Mouse (Mus musculus) G1E (cell line): Measurements from ENCODE around the gene Cd55b. TPM values are rescaled to one million over a fixed set of nuclear protein-coding genes. Genes with fewer than 3 reads are reported as not detected.
A peak's percentile ranks its signal among the peaks of the same experiment; 100 is the strongest.
"Not testable (repeated sequence)": the region's sequence is repeated elsewhere in the genome, so short reads cannot be mapped to it uniquely, and the experiment has no call there.

ENCODE experiments used
- ATAC-seq: 2 replicates; pipeline ENCODE4 v1.8.0; 2016; ENCODE audit warnings: mild to moderate bottlenecking; ENCODE audit not compliant: insufficient number of reproducible peaks, poor library complexity, low FRiP score, severe bottlenecking; ENCODE audit errors: extremely low read depth
- DNase-seq: peaks from one replicate; pipeline ENCODE4 v3.0.0; 2012; ENCODE audit warnings: low spot score
- H3K27me3 ChIP-seq: 2 replicates; pipeline ENCODE4 v1.6.1; 2012; ENCODE audit warnings: mild to moderate bottlenecking, low read length, inconsistent platforms; ENCODE audit not compliant: insufficient read depth
- H3K36me3 ChIP-seq: replicated peaks from 2 replicates; pipeline ENCODE3; 2012; ENCODE audit warnings: mild to moderate bottlenecking, inconsistent platforms
- H3K4me1 ChIP-seq: 2 replicates; pipeline ENCODE4 v1.6.1; 2012; ENCODE audit warnings: low read depth, low read length, inconsistent platforms, mixed read lengths; ENCODE audit not compliant: insufficient read depth
- H3K4me3 ChIP-seq: 2 replicates; pipeline ENCODE4 v1.5.1; 2012; ENCODE audit warnings: low read depth, mild to moderate bottlenecking, inconsistent platforms, low read length, moderate library complexity, mixed read lengths
- H3K9me3 ChIP-seq: replicated peaks from 2 replicates; pipeline ENCODE4 v1.6.1; 2012; ENCODE audit warnings: inconsistent platforms
- CTCF ChIP-seq: IDR thresholded peaks from 2 replicates; pipeline ENCODE4 v1.5.1; 2012; ENCODE audit warnings: low read depth, low read length, inconsistent platforms, mixed read lengths
- GATA1 ChIP-seq: IDR thresholded peaks from 2 replicates; pipeline ENCODE4 v1.6.1; 2012; ENCODE audit warnings: borderline replicate concordance, low read length, inconsistent platforms, mixed read lengths
- GATA2 ChIP-seq: IDR thresholded peaks from 2 replicates; pipeline ENCODE4 v1.6.1; 2012; ENCODE audit warnings: low read depth, low read length, inconsistent platforms, borderline replicate concordance
- POLR2AphosphoS5 ChIP-seq: IDR thresholded peaks from 2 replicates; pipeline ENCODE4 v1.6.1; 2012; ENCODE audit warnings: low read depth, low read length, inconsistent platforms; ENCODE audit not compliant: insufficient replicate concordance
- TAL1 ChIP-seq: conservative IDR thresholded peaks from 2 replicates; pipeline ENCODE4 v1.6.1; 2012; ENCODE audit warnings: low read depth, low read length, inconsistent platforms, mixed read lengths
- polyA plus RNA-seq: library from polyadenylated mRNA; stranded (reverse); fragments of >175 nt; gene quantifications from 2 replicates; pipeline ENCODE4 v1.2.3, GENCODE M21; 2012
- total RNA-seq, 2 experiments: library from RNA; stranded (forward) in 1 of 2; stranded (reverse) in 1 of 2; fragments of 200-1000 nt in 1 of 2; fragments of >200 nt in 1 of 2; fragmentation: Nextera tagmentation in 1 of 2; gene quantifications; 2 replicates each; pipeline ENCODE4 v1.2.3; 2014 to 2017

The Cd55b gene
- total and polyA plus RNA-seq, 3 experiments, result 0.11 TPM; not detected in 2

DNA sequence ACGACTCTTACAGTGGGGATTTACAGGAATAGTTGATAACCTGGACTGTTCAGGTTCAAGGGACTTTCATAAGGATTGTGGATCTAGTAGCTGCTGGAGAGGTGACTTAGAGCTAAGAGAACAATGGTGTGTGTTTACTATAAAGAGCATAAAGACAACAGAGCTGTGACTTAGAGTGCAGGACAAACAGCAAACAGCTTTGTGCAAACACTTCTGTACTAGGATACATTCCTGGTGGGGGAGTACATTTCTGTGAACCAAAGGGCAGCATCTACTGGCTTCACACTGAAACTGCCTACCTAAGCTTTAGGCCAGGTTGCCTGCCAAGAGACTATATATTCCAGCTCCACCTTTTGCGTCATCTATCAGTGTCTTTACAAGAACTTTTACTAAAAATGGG, 32.3 kb upstream of the Cd55b start:
- Histone ChIP-seq H3K4me1 (peaks cover 22% of the 10 kb centered on the region), H3K27me3 (no peaks in the 10 kb centered on the region), H3K36me3 (peaks cover 48% of the 10 kb centered on the region), H3K4me3 (no peak overlapping the region), H3K9me3 (no peaks in the 10 kb centered on the region)
- ATAC-seq (no peak), DNase-seq (no peak)
- TF ChIP-seq GATA1, result no peak
- TF ChIP-seq GATA2, result no peak
- no peak for TF ChIP-seq CTCF
- no peak for TF ChIP-seq TAL1
- no peak for TF ChIP-seq POLR2AphosphoS5

DNA sequence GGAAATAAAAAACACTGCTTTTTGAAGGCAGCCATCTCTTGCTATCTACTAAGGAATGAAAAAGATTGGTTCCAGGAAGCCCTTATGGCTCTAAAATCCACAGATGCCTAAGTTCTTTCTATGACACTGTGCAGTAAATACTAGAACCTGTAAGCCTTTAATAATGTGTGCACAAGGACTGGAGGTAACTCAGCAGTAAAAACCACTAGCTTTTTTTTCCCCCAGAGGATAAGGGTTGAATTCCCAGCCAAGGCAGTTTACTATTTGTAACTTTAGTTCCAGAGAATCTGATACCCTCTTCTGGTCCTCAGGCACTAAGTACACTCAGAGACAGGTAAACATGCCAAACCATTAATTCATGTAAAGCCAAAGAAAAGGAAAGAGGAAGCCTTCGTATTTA, 20.1 kb upstream of the Cd55b start:
- H3K4me3 ChIP-seq, ATAC-seq, H3K9me3 ChIP-seq, DNase-seq, H3K4me1 ChIP-seq, H3K27me3 ChIP-seq: not testable (repeated sequence)
- peaks cover 32% of the 10 kb centered on the region for H3K36me3 ChIP-seq

DNA sequence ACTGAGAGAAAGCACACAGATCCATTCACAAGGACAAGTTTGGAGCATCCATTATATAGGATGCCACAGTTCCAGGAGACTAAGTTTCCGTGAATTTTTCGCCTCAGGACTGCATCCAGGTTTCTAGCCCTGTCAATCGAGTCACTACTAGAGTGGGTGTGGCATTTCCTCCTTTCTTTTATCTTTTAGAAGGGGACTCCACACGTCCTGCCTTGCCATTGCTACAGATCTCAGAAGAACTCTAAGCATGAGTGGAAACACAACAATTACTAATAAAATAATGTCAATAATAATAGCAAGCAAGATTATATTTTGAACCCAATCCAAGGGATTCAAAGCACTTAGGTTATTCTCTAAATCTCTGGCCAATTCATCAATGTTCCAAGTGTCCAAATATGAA, 8.1 kb upstream of the Cd55b start:
- TF ChIP-seq GATA1 (no peak), POLR2AphosphoS5 (no peak), TAL1 (no peak), CTCF (no peak), GATA2 (no peak)
- Histone ChIP-seq H3K4me3 (no peak overlapping the region), H3K27me3 (no peaks in the 10 kb centered on the region), H3K36me3 (peaks cover 4% of the 10 kb centered on the region), H3K9me3 (no peaks in the 10 kb centered on the region), H3K4me1 (peaks cover 13% of the 10 kb centered on the region)
- DNase-seq, result no peak
- ATAC-seq, result no peak

DNA sequence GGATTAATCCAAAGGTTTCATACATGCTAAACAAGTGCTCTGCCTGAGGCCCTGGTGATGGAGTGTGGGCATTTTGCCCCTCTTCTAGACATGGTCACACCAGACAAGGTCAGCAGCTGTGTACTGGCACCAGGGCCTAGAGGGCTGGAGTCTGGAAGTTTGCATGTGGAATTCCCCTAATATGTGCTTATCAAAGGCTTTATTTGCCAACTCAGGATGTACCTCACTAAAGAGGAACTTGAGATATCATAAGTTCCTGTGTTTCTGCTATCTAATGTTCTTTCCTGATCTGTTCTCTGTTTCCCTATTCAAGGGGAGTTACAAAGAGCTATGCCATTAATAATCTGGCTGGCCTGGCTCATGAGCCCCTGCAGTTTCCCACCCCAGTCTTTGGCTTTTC, 5.9 kb upstream of the Cd55b start:
- H3K4me1 ChIP-seq, result peaks cover 13% of the 10 kb centered on the region
- DNase-seq, H3K4me3 ChIP-seq, H3K27me3 ChIP-seq, H3K36me3 ChIP-seq, H3K9me3 ChIP-seq: not testable (repeated sequence)
- 0 out of 2 replicates have a peak, but pooled peaks have one; percentile 4 for ATAC-seq

DNA sequence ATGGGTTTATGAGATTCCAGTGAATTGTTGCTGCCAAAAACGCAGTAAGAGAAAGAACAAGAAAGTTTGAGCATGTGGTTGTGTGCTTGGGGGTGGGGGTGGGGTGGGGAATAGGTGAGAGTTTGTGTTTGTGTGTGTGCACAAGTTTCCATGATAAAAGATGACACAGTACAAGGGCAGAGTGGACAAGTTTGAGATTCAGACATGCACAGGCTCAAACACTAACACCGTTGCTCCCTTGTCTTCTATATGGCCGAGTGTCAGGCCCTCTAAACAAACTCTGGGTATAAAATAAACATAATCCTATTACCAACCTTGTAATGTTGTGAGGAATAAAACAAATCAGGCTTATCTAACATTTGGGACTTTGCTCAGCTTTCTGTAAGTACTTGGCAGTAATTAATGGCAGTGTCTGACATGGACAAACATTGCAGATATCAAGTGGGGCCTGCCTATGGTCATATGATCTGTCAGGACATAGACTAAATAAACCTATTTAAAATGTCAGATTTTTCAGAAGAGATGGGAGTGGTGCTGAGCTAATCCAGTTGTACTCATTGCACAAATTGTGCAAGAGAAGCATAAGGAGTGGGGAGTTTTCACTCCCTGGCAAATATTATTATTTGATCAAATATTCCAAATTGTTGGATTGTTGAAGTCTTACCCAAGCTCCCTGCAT, 4.5 kb upstream of the Cd55b start:
- not testable (repeated sequence) for H3K9me3 ChIP-seq, H3K27me3 ChIP-seq, H3K36me3 ChIP-seq, H3K4me3 ChIP-seq, DNase-seq, ATAC-seq
- H3K4me1 ChIP-seq, result peaks cover 20% of the 10 kb centered on the region

DNA sequence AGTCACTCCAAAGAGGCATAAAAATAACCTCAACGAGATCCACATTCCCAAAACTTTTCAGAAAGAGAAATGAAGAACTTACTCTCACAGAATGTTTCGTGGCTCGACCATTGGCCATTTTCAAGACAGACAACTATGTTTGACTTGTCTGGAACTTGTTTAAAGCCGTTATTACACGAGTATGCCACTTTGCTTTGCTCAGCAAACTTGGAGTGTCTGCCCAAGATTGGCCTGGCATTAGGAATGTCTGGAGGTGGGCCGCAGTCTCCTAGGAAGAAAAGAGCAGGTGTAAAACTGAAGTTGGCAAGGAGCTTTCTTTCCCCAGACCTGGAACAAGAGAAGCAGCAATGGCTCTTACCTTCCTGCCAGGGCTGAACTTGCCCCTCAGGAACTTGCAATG, 776 bp downstream of the Cd55b start:
- not testable (repeated sequence) for H3K36me3 ChIP-seq, H3K27me3 ChIP-seq, H3K4me1 ChIP-seq, ATAC-seq, H3K9me3 ChIP-seq, H3K4me3 ChIP-seq, DNase-seq

DNA sequence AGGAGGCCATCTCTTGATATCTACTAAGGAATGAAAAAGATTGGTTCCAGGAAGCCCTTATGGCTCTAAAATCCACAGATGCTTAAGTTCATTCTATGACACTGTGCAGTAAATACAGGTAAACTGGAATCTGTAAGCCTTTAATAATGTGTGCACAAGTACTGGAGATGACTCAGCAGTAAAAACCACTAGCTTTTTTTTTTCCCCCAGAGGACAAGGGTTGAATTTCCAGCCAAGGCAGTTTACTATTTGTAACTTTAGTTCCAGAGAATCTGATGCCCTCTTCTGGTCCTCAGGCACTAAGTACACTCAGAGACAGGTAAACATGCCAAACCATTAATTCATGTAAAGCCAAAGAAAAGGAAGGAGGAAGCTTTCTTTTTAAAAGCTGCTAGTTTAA, 25.7 kb downstream of the Cd55b start:
- H3K9me3 ChIP-seq, H3K27me3 ChIP-seq, H3K4me3 ChIP-seq, H3K36me3 ChIP-seq, DNase-seq: not testable (repeated sequence)
- H3K4me1 ChIP-seq, result peaks cover 13% of the 10 kb centered on the region; the same call in 1 of the 2 replicates
- peak; percentile 45; the same call in 1 of the 2 replicates for ATAC-seq

DNA sequence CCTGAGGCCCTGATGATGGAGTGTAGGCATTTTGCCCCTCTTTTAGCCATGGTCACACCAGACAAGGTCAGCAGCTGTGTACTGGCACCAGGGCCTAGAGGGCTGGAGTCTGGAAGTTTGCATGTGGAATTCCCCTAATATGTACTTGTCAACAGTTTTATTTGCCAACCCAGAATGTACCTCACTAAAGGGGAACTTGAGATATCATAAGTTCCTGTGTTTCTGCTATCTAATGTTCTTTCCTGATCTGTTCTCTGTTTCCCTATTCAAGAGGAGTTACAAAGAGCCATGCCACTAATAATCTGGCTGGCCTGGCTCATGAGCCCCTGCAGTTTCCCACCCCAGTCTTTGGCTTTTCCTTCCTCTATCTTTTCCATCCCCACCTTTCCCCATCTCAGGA, 35.5 kb downstream of the Cd55b start:
- DNase-seq, H3K36me3 ChIP-seq, H3K4me3 ChIP-seq, H3K4me1 ChIP-seq, H3K27me3 ChIP-seq: not testable (repeated sequence)
- ATAC-seq, result peak; percentile 22; the same call in 1 of the 2 replicates
- peaks cover 11% of the 10 kb centered on the region for H3K9me3 ChIP-seq
